Mouse (Mus musculus) thymus, postnatal 36 days (tissue): ENCODE results near the gene 1700030K09Rik.

Experiments used
- DNase-seq, 2 experiments: peaks; one replicate each; pipeline ENCODE4 v3.0.0; 2022; ENCODE audit warnings: mixed read lengths in 2 of 2

Gene 1700030K09Rik

GRCm38 (mm10) chr8:72464211-72464610 lies 20.5 kb downstream of the 1700030K09Rik start:
- DNase-seq = no peak

DNA sequence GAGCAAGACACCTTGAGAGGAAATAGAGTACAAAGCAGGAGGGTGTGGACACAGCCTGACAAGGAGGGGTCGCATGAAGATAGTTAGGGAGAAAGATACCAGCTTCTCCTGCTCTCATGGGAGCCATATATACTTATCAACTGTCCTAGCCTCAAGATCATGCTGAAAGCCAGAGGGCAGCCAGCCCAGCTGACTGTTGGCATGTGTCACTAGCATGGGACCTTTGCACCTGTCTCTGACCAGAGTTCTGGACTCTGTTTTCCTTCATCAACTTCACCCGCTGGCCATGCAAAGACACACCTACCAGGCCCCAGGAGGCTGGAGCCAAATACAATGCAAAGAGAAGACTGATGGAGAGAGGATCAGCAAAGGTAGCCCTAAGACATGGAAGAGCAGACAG lies 25.6 kb downstream of the 1700030K09Rik start:
- DNase-seq = no peak

- no peak for DNase-seq
Observed at GRCm38 (mm10) chr8:72469984-72470383, 26.3 kb downstream of the 1700030K09Rik start.

GRCm38 (mm10) chr8:72470684-72471083 lies 27.0 kb downstream of the 1700030K09Rik start:
- no peak for DNase-seq

GRCm38 (mm10) chr8:72474826-72475546 lies 31.3 kb downstream of the 1700030K09Rik start, which contains the start of gene Cherp:
Cherp (minus strand) TSS chr8:72475226.
- peak; percentile 95 to 97 for DNase-seq

DNA sequence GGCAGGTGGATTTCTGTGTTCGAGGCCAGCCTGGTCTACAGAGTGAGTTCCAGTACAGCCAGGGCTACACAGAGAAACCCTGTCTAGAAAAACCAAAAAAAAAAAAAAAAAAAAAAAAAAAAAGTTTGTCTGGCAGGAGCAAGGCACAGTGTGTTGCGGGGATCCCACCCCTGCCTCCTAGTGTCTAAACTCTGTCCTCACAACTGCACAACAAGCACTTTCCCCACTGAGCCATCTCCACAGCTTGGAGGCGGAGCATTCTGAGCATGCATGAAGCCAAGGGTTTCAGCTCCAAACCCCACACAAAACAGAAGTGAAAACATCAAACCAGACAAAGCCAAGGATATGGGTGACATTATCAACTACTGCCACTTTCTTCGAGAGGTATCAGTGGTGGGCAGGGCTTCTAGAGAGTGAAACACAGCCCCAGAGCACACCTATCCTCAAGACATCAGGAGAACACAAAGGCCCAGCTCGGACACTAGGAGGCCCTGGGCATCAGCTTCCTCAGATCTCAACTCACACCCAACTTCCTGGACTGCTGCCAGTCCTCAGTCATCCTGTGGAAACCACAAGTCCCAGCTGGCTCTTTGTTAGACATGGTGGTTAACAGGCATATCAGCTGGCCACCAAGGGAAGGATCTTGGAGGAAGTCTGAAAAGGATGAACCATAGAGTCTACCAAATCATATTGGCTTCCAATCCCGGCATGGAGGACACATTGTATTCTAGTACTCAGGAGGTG lies 41.9 kb downstream of the 1700030K09Rik start:
- no peak for DNase-seq

GRCm38 (mm10) chr8:72487014-72487413 lies 43.3 kb downstream of the 1700030K09Rik start:
- DNase-seq = no peak

- DNase-seq = no peak
Observed at GRCm38 (mm10) chr8:72491017-72491416, 47.3 kb downstream of the 1700030K09Rik start.

- peak; percentile 13 to 32 for DNase-seq
Observed at GRCm38 (mm10) chr8:72491680-72492621, 48.3 kb downstream of the 1700030K09Rik start, which contains the start of gene Slc35e1. Slc35e1 (minus strand) TSS chr8:72492614.

DNA sequence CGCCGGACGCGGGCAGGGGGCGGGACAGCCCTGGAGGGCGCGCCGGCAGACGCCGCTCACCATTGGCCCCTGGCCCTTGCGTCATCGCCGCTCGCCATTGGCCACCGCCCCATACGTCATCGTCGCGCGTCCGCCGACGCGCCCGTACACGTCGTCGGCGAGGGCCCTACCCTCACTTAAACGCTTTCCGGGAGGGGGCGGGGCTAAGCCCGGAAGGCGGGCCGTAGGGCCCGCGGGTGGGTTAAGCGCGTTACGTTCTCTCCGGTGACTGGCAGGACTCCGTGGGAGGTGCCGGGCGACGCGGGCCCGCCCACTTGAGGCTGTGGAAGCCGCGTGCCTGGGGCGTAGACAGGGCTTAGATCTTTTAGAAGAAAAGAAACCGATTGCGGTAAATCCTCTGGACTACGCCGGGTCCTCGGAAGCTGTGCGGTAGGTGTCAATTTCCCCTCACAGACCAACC lies 49.0 kb downstream of the 1700030K09Rik start:
- DNase-seq = peak; percentile 99 to 100

- DNase-seq = no peak
Observed at GRCm38 (mm10) chr8:72493381-72493780, 49.7 kb downstream of the 1700030K09Rik start.

DNA sequence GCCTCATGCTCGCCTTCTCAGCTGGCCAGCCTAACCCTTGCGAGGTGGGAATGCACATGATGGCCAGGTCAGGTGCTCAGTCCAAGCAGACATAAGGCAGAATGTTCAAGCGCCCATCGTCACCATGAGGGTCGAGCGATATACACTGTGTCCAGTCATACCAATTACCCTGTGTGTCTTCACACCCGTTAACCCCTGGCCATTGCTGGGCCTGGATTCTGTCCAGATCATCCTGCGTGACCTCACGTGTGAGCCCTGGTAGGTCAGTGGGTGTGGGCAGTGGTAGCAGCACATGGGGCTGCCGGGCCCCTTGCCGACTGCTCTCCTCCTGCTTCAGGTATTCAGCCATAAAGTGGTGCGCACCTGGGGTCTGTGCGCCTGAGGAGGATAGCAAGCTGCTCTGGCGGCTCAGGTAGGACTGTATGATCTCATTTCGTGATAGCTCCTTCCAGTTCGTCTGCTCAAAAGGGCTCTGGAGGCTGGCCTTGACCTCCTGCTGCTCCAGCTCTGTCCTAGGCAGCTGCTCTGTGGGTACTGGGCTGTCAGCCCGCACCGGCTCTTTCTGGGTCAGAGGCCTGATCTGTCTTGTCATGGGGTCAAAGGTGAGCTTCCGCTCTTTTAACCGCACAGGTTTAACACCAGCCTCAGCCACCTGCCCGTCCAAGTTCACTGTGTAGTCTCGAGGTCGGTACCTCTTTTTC lies 51.9 kb downstream of the 1700030K09Rik start:
- DNase-seq = no peak

- DNase-seq = no peak
Observed at GRCm38 (mm10) chr8:72496217-72496616, 52.5 kb downstream of the 1700030K09Rik start.

DNA sequence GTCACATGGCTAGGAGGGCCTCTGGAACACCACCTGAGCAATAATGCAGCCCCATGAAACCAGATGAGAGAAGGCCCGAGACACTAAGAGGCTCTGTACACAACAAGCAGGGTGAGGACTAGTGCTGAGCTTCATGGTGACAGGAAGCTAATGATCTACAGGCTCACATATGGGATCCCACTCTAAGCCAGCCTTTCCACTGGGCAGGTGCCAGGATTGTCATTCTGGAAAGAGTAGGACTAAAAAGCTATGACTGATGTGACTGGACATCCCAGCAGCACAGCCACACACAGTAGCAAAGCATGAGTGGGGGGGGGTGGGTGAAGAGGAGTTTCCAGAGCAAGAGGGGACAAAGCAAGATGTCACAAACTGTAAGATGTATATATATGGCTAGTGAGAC lies 54.2 kb downstream of the 1700030K09Rik start:
- DNase-seq = no peak

DNA sequence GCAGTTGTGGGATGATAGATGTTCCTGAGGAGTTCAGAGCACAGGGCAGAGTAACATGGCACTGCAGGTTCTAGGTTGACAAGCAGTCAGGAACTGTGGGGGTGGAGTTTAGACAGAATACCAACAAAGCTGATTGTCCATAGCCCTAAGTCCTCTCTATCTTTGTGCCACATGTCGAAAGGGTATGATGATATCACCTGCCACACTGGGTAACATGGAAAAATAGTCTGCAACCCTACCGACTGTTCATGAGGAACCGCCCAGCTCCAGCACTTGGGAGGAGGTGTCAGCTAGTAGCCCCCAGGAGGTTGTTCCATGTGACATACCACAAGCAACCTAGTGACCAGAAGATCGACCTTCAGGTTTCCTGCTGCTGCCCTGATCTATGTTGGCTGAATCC lies 54.8 kb downstream of the 1700030K09Rik start:
- DNase-seq = no peak

- DNase-seq = no peak
Observed at GRCm38 (mm10) chr8:72499521-72500284, 56.0 kb downstream of the 1700030K09Rik start.

GRCm38 (mm10) chr8:72500521-72500931 lies 56.8 kb downstream of the 1700030K09Rik start:
- DNase-seq = no peak

- DNase-seq = no peak
Observed at GRCm38 (mm10) chr8:72504137-72504536, 60.5 kb downstream of the 1700030K09Rik start.

GRCm38 (mm10) chr8:72504637-72505314 lies 61.1 kb downstream of the 1700030K09Rik start:
- DNase-seq = no peak

DNA sequence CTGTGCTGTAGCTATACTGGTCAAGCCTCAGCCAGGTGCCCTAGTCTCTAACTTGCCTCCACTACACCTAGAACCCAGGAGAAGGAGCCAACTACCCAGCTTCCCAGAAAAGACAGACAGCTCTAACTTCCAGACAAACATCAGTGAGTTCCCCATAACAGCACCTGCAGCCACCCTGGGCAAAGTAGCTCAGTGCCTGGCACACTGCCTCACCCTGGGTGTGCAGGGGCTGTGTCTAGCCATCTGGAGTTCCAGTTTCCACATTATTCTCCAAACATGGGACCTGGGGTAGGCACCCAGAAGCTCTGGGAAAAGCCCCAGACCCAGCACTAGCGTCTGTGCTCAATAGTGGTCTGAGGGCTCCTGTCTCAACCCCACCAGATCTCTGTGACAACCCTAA lies 63.8 kb downstream of the 1700030K09Rik start:
- DNase-seq = no peak
